Mouse (Mus musculus): Measurements from ENCODE around the gene 1700001C19Rik.

Gene 1700001C19Rik

GRCm38 (mm10) chr17:47371451-47371850, 65.7 kb downstream of the 1700001C19Rik start:
- DNase-seq (ENCODE audit: low spot score): peak; percentile 87

GRCm38 (mm10) chr17:47369087-47369443, 68.1 kb downstream of the 1700001C19Rik start:
- DNase-seq (ENCODE audit: low spot score): no peak

GRCm38 (mm10) chr17:47368401-47369086, 68.6 kb downstream of the 1700001C19Rik start, which contains the start of gene Mrps10:
Gene Mrps10 (plus strand): TSS chr17:47368887.
- DNase-seq (ENCODE audit: low spot score): peak; percentile 98
